Comparison of ENCODE assay signal across 13 mouse cellular contexts in genomic region chr4:130130641-130131350, GRCm38 (mm10). TPM values are rescaled to one million over a fixed set of nuclear protein-coding genes. Genes with fewer than 3 reads are reported as not detected.
DNase-seq lines count a peak whose midpoint lies in the region; ATAC-seq lines count a peak whose summit lies in the region.
"Had no signal": no experiment of that assay in that cellular context is flagged by ENCODE, and none has a peak within 500 bp of the region (broad histone marks: within the 10 kb centered on the region; RNA-seq: fewer than 3 reads in every experiment).

No protein-coding gene starts in this region.

- DNase-seq in cerebellum, postnatal 14 days: peak; percentile 28 to 54
- DNase-seq in cerebellum, adult 9-10 months: no peak
- peak; percentile 51 for DNase-seq in adrenal gland, postnatal 10 days
- peak; percentile 78 to 80 for DNase-seq in kidney, adult 8-10 months
- no peak for DNase-seq in spleen, adult 12 weeks (ENCODE audit: low spot score)
- DNase-seq: heart, adult 18-20 months; heart, postnatal 14 days; lung, embryonic 14.5 days; retina, postnatal 1 day had no signal

- no peak overlapping the region for H3K27ac ChIP-seq in limb, embryonic 12.5 days
- no peak overlapping the region for H3K27ac ChIP-seq in liver, embryonic 12.5 days

- H3K9me3 ChIP-seq in limb, embryonic 12.5 days: no peaks in the 10 kb centered on the region
- H3K9me3 ChIP-seq in liver, embryonic 12.5 days (replicated peaks): no peaks in the 10 kb centered on the region

- H3K4me3 ChIP-seq in limb, embryonic 12.5 days (replicated peaks): no peak overlapping the region
- no peak overlapping the region for H3K4me3 ChIP-seq in liver, embryonic 12.5 days
- H3K4me3 ChIP-seq: erythroblast, embryonic 14.5 days had no signal

- no peak for ATAC-seq in limb, embryonic 12.5 days (ENCODE audit: insufficient number of reproducible peaks, insufficient read depth, low FRiP score, low TSS enrichment, low read depth)
- no peak for ATAC-seq in monocyte, adult 5-6 weeks (replicated peaks; ENCODE audit: insufficient number of reproducible peaks, low FRiP score, low TSS enrichment, poor library complexity, severe bottlenecking)
- ATAC-seq in liver, embryonic 12.5 days: no peak

- no peaks in the 10 kb centered on the region; the same call in 1 of the 2 replicates for H3K27me3 ChIP-seq in limb, embryonic 12.5 days
- H3K27me3 ChIP-seq in liver, embryonic 12.5 days (replicated peaks): peaks cover 16% of the 10 kb centered on the region

- no peak overlapping the region for H3K4me2 ChIP-seq in limb, embryonic 12.5 days
- H3K4me2 ChIP-seq in liver, embryonic 12.5 days: no peak overlapping the region
- H3K4me2 ChIP-seq: lung, embryonic 14.5 days had no signal

- peaks cover 30% of the 10 kb centered on the region for H3K36me3 ChIP-seq in limb, embryonic 12.5 days
- H3K36me3 ChIP-seq in liver, embryonic 12.5 days: peaks cover 24% of the 10 kb centered on the region

- peak overlapping the region; percentile 23; the same call in 1 of the 2 replicates for H3K9ac ChIP-seq in limb, embryonic 12.5 days (replicated peaks)
- no peak overlapping the region for H3K9ac ChIP-seq in liver, embryonic 12.5 days
- H3K9ac ChIP-seq: lung, embryonic 14.5 days had no signal

- 59% methylated on average over 13 of the region's 13 CpGs for WGBS in limb, embryonic 12.5 days
- WGBS in liver, embryonic 12.5 days (ENCODE audit: insufficient replicate concordance): 63% methylated on average over 13 of the region's 13 CpGs

- peaks cover 18% of the 10 kb centered on the region; the same call in 1 of the 2 replicates for H3K4me1 ChIP-seq in limb, embryonic 12.5 days (replicated peaks)
- peaks cover 14% of the 10 kb centered on the region for H3K4me1 ChIP-seq in liver, embryonic 12.5 days

RNA-seq across cellular contexts. Expression of gene Hcrtr1, which starts 8.4 kb away (rescaled TPM):
- 1 to 10 TPM in 1 of 2 experiments, under 1 TPM in 1; 0.78 to 1.7 TPM for total RNA-seq in adrenal gland, postnatal 10 days (2021)
- not detected in 2 replicates for polyA plus RNA-seq in limb, embryonic 12.5 days (2016; fragmentation: Nextera tagmentation; extraction: Ambion mirVana)
- not detected in 3 replicates for total RNA-seq in monocyte, adult 5-6 weeks (2017)
- polyA plus RNA-seq in liver, embryonic 12.5 days (2016; fragmentation: Nextera tagmentation; extraction: Ambion mirVana): 0.12 TPM in 1 of 2 replicates, not detected in the other
- total RNA-seq: heart, adult 18-20 months had no signal
- polyA plus RNA-seq: erythroblast, embryonic 14.5 days had no signal

RNA-seq across cellular contexts. Expression of gene Pef1, which starts 28.4 kb away (rescaled TPM):
- 10 to 100 TPM; 51.4 to 54.6 TPM for total RNA-seq in adrenal gland, postnatal 10 days (2021)
- polyA plus RNA-seq in limb, embryonic 12.5 days (2016; fragmentation: Nextera tagmentation; extraction: Ambion mirVana): 64.6 and 64.7 TPM in 2 replicates
- total RNA-seq in monocyte, adult 5-6 weeks (2017): 9.7 to 15.8 TPM (median 10.2 TPM) in 3 replicates
- 41.9 and 42.5 TPM in 2 replicates for polyA plus RNA-seq in liver, embryonic 12.5 days (2016; fragmentation: Nextera tagmentation; extraction: Ambion mirVana)

RNA-seq across cellular contexts. Expression of gene Tinagl1, which starts 44.1 kb away (rescaled TPM):
- total RNA-seq in adrenal gland, postnatal 10 days (2021): 100 to 1,000 TPM in 1 of 2 experiments, 10 to 100 TPM in 1; 69.2 to 114 TPM
- 7.8 and 10.3 TPM in 2 replicates for polyA plus RNA-seq in limb, embryonic 12.5 days (2016; fragmentation: Nextera tagmentation; extraction: Ambion mirVana)
- not detected in 3 replicates for total RNA-seq in monocyte, adult 5-6 weeks (2017)
- 30.9 and 32.6 TPM in 2 replicates for polyA plus RNA-seq in liver, embryonic 12.5 days (2016; fragmentation: Nextera tagmentation; extraction: Ambion mirVana)

Comparison
In these comparisons a context has a peak if more than half of its experiments do, and no peak if none do; other contexts are left out.
1. DNase-seq: peak in cerebellum, postnatal 14 days (2 of 2), adrenal gland, postnatal 10 days (single experiment) and kidney, adult 8-10 months (2 of 2); none in cerebellum, adult 9-10 months (single experiment) and spleen, adult 12 weeks (single experiment).
2. RNA of gene Tinagl1, which starts 44.1 kb away (total RNA-seq): 69.2 to 114 TPM in adrenal gland, postnatal 10 days; not detected in monocyte, adult 5-6 weeks; every median in the first group is over 10 times any median in the second.